Mouse (Mus musculus) bone marrow macrophage, adult 2 months (primary cell): ENCODE measurements around the gene Enc1. TPM values are rescaled to one million over a fixed set of nuclear protein-coding genes. Genes with fewer than 3 reads are reported as not detected.

Source experiments
- H3K27ac ChIP-seq: 2 replicates; pipeline ENCODE4 v1.5.1; 2012; ENCODE audit warnings: low read depth, low read length; ENCODE audit not compliant: insufficient read depth
- H3K4me1 ChIP-seq: 2 replicates; pipeline ENCODE4 v1.6.1; 2012; ENCODE audit warnings: low read length; ENCODE audit not compliant: control insufficient read depth, insufficient read depth
- H3K4me3 ChIP-seq: 2 replicates; pipeline ENCODE4 v1.5.1; 2012; ENCODE audit warnings: mild to moderate bottlenecking, low read length, moderate library complexity; ENCODE audit not compliant: insufficient read depth
- CTCF ChIP-seq: IDR thresholded peaks from 2 replicates; pipeline ENCODE4 v1.5.1; 2012; ENCODE audit warnings: low read depth, mild to moderate bottlenecking, low read length, moderate library complexity
- POLR2A ChIP-seq: IDR thresholded peaks from 2 replicates; pipeline ENCODE4 v1.6.1; 2012; ENCODE audit warnings: mild to moderate bottlenecking, low read depth, low read length, borderline replicate concordance
- polyA plus RNA-seq: library from polyadenylated mRNA; stranded (reverse); fragments of >200 nt; gene quantifications from 2 replicates; pipeline ENCODE4 v1.2.4, GENCODE M21; 2012; ENCODE audit not compliant: missing spikeins, insufficient read depth, insufficient read length

The Enc1 gene
- polyA plus RNA-seq, 1 experiment, result 10.7 TPM

GRCm38 (mm10) chr13:97299877-97300873 lies 59.3 kb downstream of the Enc1 start:
- H3K4me3 ChIP-seq, result no peak overlapping the region
- peaks cover 5% of the 10 kb centered on the region for H3K4me1 ChIP-seq
- TF ChIP-seq CTCF, result no peak
- no peak for TF ChIP-seq POLR2A
- H3K27ac ChIP-seq, result no peak overlapping the region

Other genes starting within 250 kb of the Enc1 start
- gene 1700029F12Rik, start 206.7 kb upstream of the Enc1 start, polyA plus RNA-seq, result not detected in 2 replicates
- not detected in 2 replicates for gene Fam169a, start 173.8 kb upstream of the Enc1 start, polyA plus RNA-seq
- gene Gm6169, start 141.9 kb upstream of the Enc1 start, polyA plus RNA-seq, result 53.6 and 67.9 TPM in 2 replicates
- gene Gfm2, start 103.2 kb upstream of the Enc1 start, polyA plus RNA-seq, result 20.0 and 24.4 TPM in 2 replicates
- 251 and 257 TPM in 2 replicates for gene Nsa2, start 103.2 kb upstream of the Enc1 start, polyA plus RNA-seq
- gene Hexb, start 42.7 kb upstream of the Enc1 start, polyA plus RNA-seq, result 312 and 325 TPM in 2 replicates